10 mouse cellular contexts compared by ENCODE assay signal in genomic region chr2:61138998-61139631, GRCm38 (mm10).
DNase-seq lines count a peak whose midpoint lies in the region; ATAC-seq lines count a peak whose summit lies in the region.
"Had no signal": no experiment of that assay in that cellular context is flagged by ENCODE, and none has a peak within 500 bp of the region (broad histone marks: within the 10 kb centered on the region; RNA-seq: fewer than 3 reads in every experiment).

No protein-coding gene starts in this region.

- peaks cover 6% of the 10 kb centered on the region; the same call in 1 of the 2 replicates for H3K4me1 ChIP-seq in midbrain, embryonic 10.5 days
- H3K4me1 ChIP-seq in midbrain, embryonic 15.5 days: no peaks in the 10 kb centered on the region
- H3K4me1 ChIP-seq in embryonic facial prominence, embryonic 12.5 days: peaks cover 15% of the 10 kb centered on the region
- H3K4me1 ChIP-seq in heart, embryonic 13.5 days: peaks cover 45% of the 10 kb centered on the region
- no peaks in the 10 kb centered on the region for H3K4me1 ChIP-seq in forebrain, embryonic 13.5 days
- H3K4me1 ChIP-seq: midbrain, embryonic 12.5 days had no signal

- no peaks in the 10 kb centered on the region for H3K27me3 ChIP-seq in midbrain, embryonic 10.5 days (ENCODE audit: low read depth, poor library complexity, severe bottlenecking)
- no peaks in the 10 kb centered on the region for H3K27me3 ChIP-seq in midbrain, embryonic 15.5 days (replicated peaks)
- no peaks in the 10 kb centered on the region for H3K27me3 ChIP-seq in embryonic facial prominence, embryonic 12.5 days
- H3K27me3 ChIP-seq in heart, embryonic 13.5 days (replicated peaks): no peaks in the 10 kb centered on the region
- H3K27me3 ChIP-seq in forebrain, embryonic 13.5 days: no peaks in the 10 kb centered on the region
- H3K27me3 ChIP-seq: midbrain, embryonic 12.5 days had no signal

- WGBS in midbrain, embryonic 10.5 days: 63% methylated on average over 19 of the region's 19 CpGs
- 74% methylated on average over 19 of the region's 19 CpGs for WGBS in midbrain, embryonic 15.5 days
- 35% methylated on average over 19 of the region's 19 CpGs for WGBS in embryonic facial prominence, embryonic 12.5 days
- WGBS in heart, embryonic 13.5 days: 27% methylated on average over 19 of the region's 19 CpGs
- 28% methylated on average over 19 of the region's 19 CpGs for WGBS in large intestine, adult 2 months
- 73% methylated on average over 19 of the region's 19 CpGs for WGBS in forebrain, embryonic 13.5 days

- DNase-seq in midbrain, embryonic 10.5 days (ENCODE audit: low spot score): peak; percentile 24
- DNase-seq in large intestine, adult 2 months (ENCODE audit: low read depth, low spot score): peak; percentile 10
- peak; percentile 79 for DNase-seq in lung, postnatal 10 days
- peak; percentile 36 for DNase-seq in testis, postnatal 14 days (ENCODE audit: low spot score)

- no peaks in the 10 kb centered on the region for H3K36me3 ChIP-seq in midbrain, embryonic 10.5 days
- no peaks in the 10 kb centered on the region for H3K36me3 ChIP-seq in midbrain, embryonic 15.5 days (replicated peaks)
- no peaks in the 10 kb centered on the region for H3K36me3 ChIP-seq in embryonic facial prominence, embryonic 12.5 days
- no peaks in the 10 kb centered on the region for H3K36me3 ChIP-seq in heart, embryonic 13.5 days
- no peaks in the 10 kb centered on the region for H3K36me3 ChIP-seq in forebrain, embryonic 13.5 days (ENCODE audit: poor library complexity, severe bottlenecking)
- H3K36me3 ChIP-seq: G1E; midbrain, embryonic 12.5 days had no signal

- no peak overlapping the region for H3K4me2 ChIP-seq in midbrain, embryonic 15.5 days
- H3K4me2 ChIP-seq in embryonic facial prominence, embryonic 12.5 days (replicated peaks): peak overlapping the region; percentile 29
- peak overlapping the region; percentile 61 for H3K4me2 ChIP-seq in heart, embryonic 13.5 days
- no peak overlapping the region for H3K4me2 ChIP-seq in forebrain, embryonic 13.5 days
- H3K4me2 ChIP-seq: midbrain, embryonic 12.5 days had no signal

- H3K27ac ChIP-seq in midbrain, embryonic 10.5 days (replicated peaks): no peak overlapping the region
- H3K27ac ChIP-seq in midbrain, embryonic 15.5 days: no peak overlapping the region
- peak overlapping the region; percentile 78 for H3K27ac ChIP-seq in embryonic facial prominence, embryonic 12.5 days
- H3K27ac ChIP-seq in heart, embryonic 13.5 days (replicated peaks): peak overlapping the region; percentile 82
- H3K27ac ChIP-seq in forebrain, embryonic 13.5 days: no peak overlapping the region
- H3K27ac ChIP-seq: midbrain, embryonic 12.5 days had no signal

- no peak overlapping the region for H3K9ac ChIP-seq in midbrain, embryonic 15.5 days
- no peak overlapping the region for H3K9ac ChIP-seq in embryonic facial prominence, embryonic 12.5 days
- peak overlapping the region; percentile 61 for H3K9ac ChIP-seq in heart, embryonic 13.5 days
- no peak overlapping the region for H3K9ac ChIP-seq in forebrain, embryonic 13.5 days
- H3K9ac ChIP-seq: midbrain, embryonic 12.5 days had no signal

- ATAC-seq in midbrain, embryonic 15.5 days (replicated peaks): no peak
- peak; percentile 78; the same call in 1 of the 2 replicates for ATAC-seq in embryonic facial prominence, embryonic 12.5 days (ENCODE audit: insufficient number of reproducible peaks, insufficient read depth, low FRiP score, low TSS enrichment)
- peak; percentile 25 for ATAC-seq in heart, embryonic 13.5 days (ENCODE audit: extremely low read depth, insufficient number of reproducible peaks, low FRiP score, low TSS enrichment)
- ATAC-seq in forebrain, embryonic 13.5 days: no peak

- no peaks in the 10 kb centered on the region for H3K9me3 ChIP-seq in midbrain, embryonic 10.5 days (replicated peaks)
- no peaks in the 10 kb centered on the region for H3K9me3 ChIP-seq in midbrain, embryonic 15.5 days
- peaks cover 3% of the 10 kb centered on the region; the same call in 1 of the 2 replicates for H3K9me3 ChIP-seq in embryonic facial prominence, embryonic 12.5 days
- H3K9me3 ChIP-seq in heart, embryonic 13.5 days: no peaks in the 10 kb centered on the region
- no peaks in the 10 kb centered on the region for H3K9me3 ChIP-seq in forebrain, embryonic 13.5 days (replicated peaks)
- H3K9me3 ChIP-seq: G1E; midbrain, embryonic 12.5 days had no signal

- H3K4me3 ChIP-seq in midbrain, embryonic 10.5 days: no peak overlapping the region
- no peak overlapping the region for H3K4me3 ChIP-seq in midbrain, embryonic 15.5 days
- H3K4me3 ChIP-seq in embryonic facial prominence, embryonic 12.5 days: no peak overlapping the region
- peak overlapping the region; percentile 16 for H3K4me3 ChIP-seq in heart, embryonic 13.5 days
- H3K4me3 ChIP-seq in forebrain, embryonic 13.5 days: no peak overlapping the region
- H3K4me3 ChIP-seq: midbrain, embryonic 12.5 days had no signal

Comparison
In these comparisons a context has a peak if more than half of its experiments do, and no peak if none do; other contexts are left out.
1. DNase-seq: peak in every context shown above with its lines; median percentile 79 in lung, postnatal 10 days; 36 in testis, postnatal 14 days; 24 in midbrain, embryonic 10.5 days; 10 in large intestine, adult 2 months.
2. H3K27ac ChIP-seq: peak in embryonic facial prominence, embryonic 12.5 days (single experiment) and heart, embryonic 13.5 days (single experiment); none in midbrain, embryonic 10.5 days (single experiment), midbrain, embryonic 15.5 days (single experiment) and forebrain, embryonic 13.5 days (single experiment).
3. ATAC-seq: peak in embryonic facial prominence, embryonic 12.5 days (single experiment) and heart, embryonic 13.5 days (single experiment); none in midbrain, embryonic 15.5 days (single experiment) and forebrain, embryonic 13.5 days (single experiment).
4. H3K4me2 ChIP-seq: peak in embryonic facial prominence, embryonic 12.5 days (single experiment) and heart, embryonic 13.5 days (single experiment); none in midbrain, embryonic 15.5 days (single experiment) and forebrain, embryonic 13.5 days (single experiment).